Mouse (Mus musculus): ENCODE results near the gene Serpinb3b. TPM values are rescaled to one million over a fixed set of nuclear protein-coding genes. Genes with fewer than 3 reads are reported as not detected.
"Not testable (repeated sequence)": the region's sequence is repeated elsewhere in the genome, so short reads cannot be mapped to it uniquely, and the experiment has no call there.

The Serpinb3b gene
- not detected in 2 replicates for polyA plus RNA-seq (2016; fragmentation: Nextera tagmentation; extraction: Ambion mirVana)

DNA sequence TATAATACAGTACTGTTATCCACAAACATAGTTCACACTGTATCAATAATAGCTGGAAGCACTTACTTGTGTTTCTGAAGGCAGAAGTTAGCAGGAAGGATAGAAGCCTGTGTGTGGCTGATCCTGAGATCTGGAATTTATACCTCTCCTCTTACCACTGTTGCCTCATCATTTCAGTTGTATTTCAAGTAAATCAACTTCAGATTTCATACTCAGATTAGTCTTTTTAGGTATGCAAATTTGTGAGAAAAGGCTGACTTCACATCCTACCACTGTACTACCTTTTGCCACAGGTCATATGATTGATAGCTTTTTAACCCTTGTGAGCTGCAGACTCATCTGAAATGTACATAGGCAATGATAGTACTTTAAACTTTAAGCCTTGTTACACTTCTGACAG is at the start of gene Serpinb3b, which contains the start of gene Serpinb3c:
Gene Serpinb3b, minus strand, starts transcription at position 101 of the 400 bp plus-strand sequence.
Gene Serpinb3c, minus strand, starts transcription at position 111 of the 400 bp plus-strand sequence.
- ATAC-seq (ENCODE audit: low FRiP score): not testable (repeated sequence)

GRCm38 (mm10) chr1:107243170-107243569 is 35.0 kb downstream of the Serpinb3b start:
- H3K36me3 ChIP-seq; H3K4me2 ChIP-seq (replicated peaks); H3K4me1 ChIP-seq; H3K9ac ChIP-seq; H3K27ac ChIP-seq; H3K4me3 ChIP-seq; H3K9me3 ChIP-seq (replicated peaks); H3K27me3 ChIP-seq: not testable (repeated sequence)
- 44% methylated on average over 3 of the region's 3 CpGs for WGBS
- ATAC-seq (ENCODE audit: low FRiP score): peak; percentile 35; the same call in 1 of the 2 replicates

More for the DNA sequence above, at the start of gene Serpinb3b, which contains the start of gene Serpinb3c:
- not testable (repeated sequence) for H3K27ac ChIP-seq; H3K27me3 ChIP-seq; H3K9me3 ChIP-seq (replicated peaks); H3K4me1 ChIP-seq; H3K4me2 ChIP-seq (replicated peaks); H3K9ac ChIP-seq; H3K36me3 ChIP-seq; H3K4me3 ChIP-seq

GRCm38 (mm10) chr1:107217276-107217675 is 60.9 kb downstream of the Serpinb3b start:
- ATAC-seq (ENCODE audit: low FRiP score); H3K4me3 ChIP-seq; H3K4me1 ChIP-seq; H3K36me3 ChIP-seq; H3K27ac ChIP-seq; H3K27me3 ChIP-seq; H3K9me3 ChIP-seq (replicated peaks); H3K9ac ChIP-seq; H3K4me2 ChIP-seq (replicated peaks): not testable (repeated sequence)
- 78% methylated on average over 1 of the region's 1 CpGs for WGBS

- not testable (repeated sequence) for H3K4me1 ChIP-seq; H3K9me3 ChIP-seq (replicated peaks); H3K27me3 ChIP-seq; H3K27ac ChIP-seq; H3K36me3 ChIP-seq; H3K4me2 ChIP-seq (replicated peaks); ATAC-seq (ENCODE audit: low FRiP score); H3K9ac ChIP-seq; H3K4me3 ChIP-seq
These were observed 150.7 kb downstream of the Serpinb3b start for GRCm38 (mm10) chr1:107127453-107127852.

Other genes starting within 250 kb of the Serpinb3b start
- not detected in 2 replicates for gene Serpinb3a, start 226.1 kb downstream of the Serpinb3b start, polyA plus RNA-seq (2016; fragmentation: Nextera tagmentation; extraction: Ambion mirVana)
- gene Serpinb3d, start 194.9 kb downstream of the Serpinb3b start, polyA plus RNA-seq (2016; fragmentation: Nextera tagmentation; extraction: Ambion mirVana): not detected in 2 replicates
- not detected in 2 replicates for gene Serpinb3c, start within 50 bp of the Serpinb3b start, polyA plus RNA-seq (2016; fragmentation: Nextera tagmentation; extraction: Ambion mirVana)
- gene Serpinb11, start 82.8 kb upstream of the Serpinb3b start, polyA plus RNA-seq (2016; fragmentation: Nextera tagmentation; extraction: Ambion mirVana): not detected in 2 replicates
- gene Serpinb7, start 121.3 kb upstream of the Serpinb3b start, polyA plus RNA-seq (2016; fragmentation: Nextera tagmentation; extraction: Ambion mirVana): not detected in 2 replicates
- 0.16 TPM in 1 of 2 replicates, not detected in the other for gene Serpinb2, start 233.1 kb upstream of the Serpinb3b start, polyA plus RNA-seq (2016; fragmentation: Nextera tagmentation; extraction: Ambion mirVana)

Data from hindbrain, embryonic 12.5 days (tissue).